Mouse (Mus musculus) heart, postnatal 25 days (tissue): Measurements from ENCODE around the gene Gm45208. TPM values are rescaled to one million over a fixed set of nuclear protein-coding genes. Genes with fewer than 3 reads are reported as not detected.
A peak's percentile ranks its signal among the peaks of the same experiment; 100 is the strongest.
"Not testable (repeated sequence)": the region's sequence is repeated elsewhere in the genome, so short reads cannot be mapped to it uniquely, and the experiment has no call there.

ENCODE experiments used
- DNase-seq: peaks from one replicate; pipeline ENCODE4 v3.0.0; 2022; ENCODE audit warnings: low spot score
- intact Hi-C: fragments of 180-260 bp; cut with DNase I; formaldehyde crosslinking; loops from one replicate; pipeline ENCODE4 v1.15.1; 2025
- total RNA-seq, 2 experiments: library from RNA; stranded (reverse); gene quantifications; 2 replicates each; pipeline ENCODE4 v1.2.3; 2021

The Gm45208 gene
- total RNA-seq, 2 experiments from 2014 or later, result 0.42 TPM; not detected in 1

- intact Hi-C loops, result no loop called here
- no peak for DNase-seq
Observed at GRCm38 (mm10) chrX:7724135-7724534, 2.1 kb downstream of the Gm45208 start.

- DNase-seq, result no peak
- intact Hi-C loops, result no loop called here
Observed at GRCm38 (mm10) chrX:7725841-7726240, 3.8 kb downstream of the Gm45208 start.

GRCm38 (mm10) chrX:7727176-7727575 is 5.1 kb downstream of the Gm45208 start:
- no peak for DNase-seq
- intact Hi-C loops, result no loop called here

GRCm38 (mm10) chrX:7728215-7728921 is 6.3 kb downstream of the Gm45208 start, which contains the start of gene Praf2:
Praf2 (plus strand) TSS chrX:7728439.
- intact Hi-C loops, result no loop called here
- peak; percentile 62 for DNase-seq

- intact Hi-C loops, result no loop called here
- no peak for DNase-seq
Observed at GRCm38 (mm10) chrX:7728922-7729265, 6.8 kb downstream of the Gm45208 start.

- peak; percentile 21 for DNase-seq
- intact Hi-C loops, result loop anchor here (2.0 kb wide), 1 partner anchor 21 kb away; no protein-coding TSS in a partner anchor
Observed at GRCm38 (mm10) chrX:7733571-7734156, 11.6 kb downstream of the Gm45208 start.

- no peak for DNase-seq
- intact Hi-C loops, result no loop called here
Observed at GRCm38 (mm10) chrX:7739336-7740081, 17.5 kb downstream of the Gm45208 start.

- intact Hi-C loops, result no loop called here
- DNase-seq, result no peak
Observed at GRCm38 (mm10) chrX:7740082-7740819, 18.2 kb downstream of the Gm45208 start.

- DNase-seq, result no peak
- intact Hi-C loops, result no loop called here
Observed at GRCm38 (mm10) chrX:7741103-7741502, 19.1 kb downstream of the Gm45208 start.

GRCm38 (mm10) chrX:7743470-7743869 is 21.4 kb downstream of the Gm45208 start:
- intact Hi-C loops, result no loop called here
- no peak for DNase-seq

- intact Hi-C loops, result no loop called here
Observed at GRCm38 (mm10) chrX:7744940-7745339, 22.9 kb downstream of the Gm45208 start.

GRCm38 (mm10) chrX:7745429-7745828 is 23.4 kb downstream of the Gm45208 start:
- intact Hi-C loops, result no loop called here
- DNase-seq, result no peak

More at GRCm38 (mm10) chrX:7744940-7745339, 22.9 kb downstream of the Gm45208 start:
- DNase-seq, result no peak

- no peak for DNase-seq
- intact Hi-C loops, result no loop called here
Observed at GRCm38 (mm10) chrX:7750432-7751116, 28.5 kb downstream of the Gm45208 start, which contains the start of gene Ccdc120. Ccdc120 (minus strand) TSS chrX:7750905.

- DNase-seq, result not testable (repeated sequence)
- intact Hi-C loops, result loop anchor here (2.0 kb wide), 1 partner anchor 19 kb away; no protein-coding TSS in a partner anchor
Observed at GRCm38 (mm10) chrX:7753627-7754026, 31.6 kb downstream of the Gm45208 start.

GRCm38 (mm10) chrX:7762137-7762920 is 40.3 kb downstream of the Gm45208 start, which contains the start of gene Tfe3:
Tfe3 (plus strand) TSS chrX:7762560.
- DNase-seq, result peak; percentile 92
- intact Hi-C loops, result no loop called here

GRCm38 (mm10) chrX:7762921-7763197 is 40.8 kb downstream of the Gm45208 start:
- intact Hi-C loops, result no loop called here

GRCm38 (mm10) chrX:7763631-7764393 is 41.8 kb downstream of the Gm45208 start:
- peak; percentile 37 for DNase-seq
- intact Hi-C loops, result no loop called here

More at GRCm38 (mm10) chrX:7762921-7763197, 40.8 kb downstream of the Gm45208 start:
- no peak for DNase-seq

- intact Hi-C loops, result no loop called here
- no peak for DNase-seq
Observed at GRCm38 (mm10) chrX:7764657-7765280, 42.7 kb downstream of the Gm45208 start.
